Mouse (Mus musculus) brain, embryonic 14.5 days (tissue): ENCODE data around the gene Trmt61a.

Experiments
- CTCF ChIP-seq: fragments of 200-500 bp; IDR thresholded peaks from 2 replicates; pipeline ENCODE4 v1.5.1; 2012; ENCODE audit warnings: inconsistent platforms, mild to moderate bottlenecking, moderate library complexity, borderline replicate concordance; ENCODE audit not compliant: insufficient read depth, insufficient read length; ENCODE audit errors: extremely low read depth
- POLR2A ChIP-seq: fragments of 200-500 bp; IDR thresholded peaks from 2 replicates; pipeline ENCODE4 v1.6.1; 2012; ENCODE audit warnings: mild to moderate bottlenecking, inconsistent platforms, borderline replicate concordance; ENCODE audit not compliant: poor library complexity, insufficient read depth, insufficient read length, severe bottlenecking; ENCODE audit errors: extremely low read depth

- no peak for TF ChIP-seq POLR2A
- no peak for TF ChIP-seq CTCF
Measured at GRCm38 (mm10) chr12:111720222-111720621, 42.3 kb downstream of the Trmt61a start.
